Mouse (Mus musculus) kidney, adult 8-10 months (tissue): ENCODE measurements around the gene Rxra.
A peak's percentile ranks its signal among the peaks of the same experiment; 100 is the strongest.

Experiments used
- DNase-seq, 2 experiments: peaks; one replicate each; pipeline ENCODE4 v3.0.0; 2022

Gene Rxra

GRCm38 (mm10) chr2:27743863-27744611 lies 67.8 kb downstream of the Rxra start:
- DNase-seq: no peak

GRCm38 (mm10) chr2:27744612-27745351 lies 68.5 kb downstream of the Rxra start:
- peak; percentile 70 for DNase-seq

- DNase-seq: no peak
Measured at GRCm38 (mm10) chr2:27745673-27746620, 69.7 kb downstream of the Rxra start.

GRCm38 (mm10) chr2:27746854-27747253 lies 70.6 kb downstream of the Rxra start:
- no peak for DNase-seq

GRCm38 (mm10) chr2:27748984-27749383 lies 72.7 kb downstream of the Rxra start:
- DNase-seq: no peak

- no peak for DNase-seq
Measured at GRCm38 (mm10) chr2:27750399-27751134, 74.3 kb downstream of the Rxra start.

- DNase-seq: no peak
Measured at GRCm38 (mm10) chr2:27751135-27751519, 74.9 kb downstream of the Rxra start.

GRCm38 (mm10) chr2:27751803-27752202 lies 75.6 kb downstream of the Rxra start:
- no peak for DNase-seq

GRCm38 (mm10) chr2:27754094-27754493 lies 77.9 kb downstream of the Rxra start:
- DNase-seq: no peak

- DNase-seq: no peak
Measured at GRCm38 (mm10) chr2:27755986-27756641, 79.9 kb downstream of the Rxra start.

GRCm38 (mm10) chr2:27758414-27759301 lies 82.4 kb downstream of the Rxra start:
- peak; percentile 97 to 99 for DNase-seq

GRCm38 (mm10) chr2:27759431-27759830 lies 83.2 kb downstream of the Rxra start:
- DNase-seq: no peak

GRCm38 (mm10) chr2:27761260-27761995 lies 85.2 kb downstream of the Rxra start:
- DNase-seq: no peak

GRCm38 (mm10) chr2:27761996-27762340 lies 85.7 kb downstream of the Rxra start:
- no peak for DNase-seq

GRCm38 (mm10) chr2:27762509-27762908 lies 86.3 kb downstream of the Rxra start:
- DNase-seq: peak in 1 of 2 experiments; percentile 38

GRCm38 (mm10) chr2:27762920-27763780 lies 86.9 kb downstream of the Rxra start:
- DNase-seq: no peak

- peak; percentile 46 to 58 for DNase-seq
Measured at GRCm38 (mm10) chr2:27764256-27764936, 88.2 kb downstream of the Rxra start.

- peak; percentile 81 to 92 for DNase-seq
Measured at GRCm38 (mm10) chr2:27764937-27765319, 88.7 kb downstream of the Rxra start.

GRCm38 (mm10) chr2:27767773-27768172 lies 91.5 kb downstream of the Rxra start:
- DNase-seq: no peak
